Mouse (Mus musculus): ENCODE data around the gene Rasgrp2. TPM values are rescaled to one million over a fixed set of nuclear protein-coding genes. Genes with fewer than 3 reads are reported as not detected.

Rasgrp2 gene
- polyA plus RNA-seq, 1 experiment: 53.1 TPM

DNA sequence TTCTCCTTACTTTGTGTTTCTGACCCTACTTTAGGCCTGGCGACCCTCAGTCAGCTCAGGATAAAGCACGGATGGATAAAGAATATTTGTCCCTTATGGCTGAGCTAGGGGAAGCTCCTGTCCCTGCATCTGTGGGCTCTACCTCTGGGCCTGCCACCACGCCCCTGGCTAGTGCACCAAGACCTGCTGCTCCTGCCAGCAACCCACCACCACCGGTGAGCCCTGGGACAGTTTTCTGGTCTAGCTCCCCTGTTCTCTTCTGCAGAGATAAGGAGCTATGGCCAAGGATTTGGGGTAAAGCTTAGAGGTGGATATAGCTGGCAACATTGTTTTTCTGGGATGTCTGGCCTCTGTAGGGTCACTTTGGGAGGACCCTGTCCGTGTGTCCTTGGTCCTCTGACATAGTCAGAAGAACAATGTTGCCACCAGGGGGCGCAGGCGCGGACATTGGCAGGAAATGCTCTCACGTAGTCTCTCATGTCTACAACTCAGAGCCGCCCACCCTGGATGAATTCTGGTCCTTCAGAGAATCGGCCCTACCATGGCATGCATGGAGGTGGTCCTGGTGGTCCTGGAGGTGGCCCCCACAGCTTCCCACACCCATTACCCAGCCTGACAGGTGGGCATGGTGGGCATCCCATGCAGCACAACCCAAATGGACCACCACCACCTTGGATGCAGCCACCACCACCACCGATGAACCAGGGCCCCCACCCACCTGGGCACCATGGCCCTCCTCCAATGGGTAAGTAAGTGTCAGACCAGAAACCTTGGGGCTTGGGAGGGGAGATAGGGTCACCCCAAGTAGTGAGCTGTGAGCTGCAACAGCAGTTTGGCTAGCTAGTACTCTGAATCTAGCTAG, 25.4 kb upstream of the Rasgrp2 start:
- TF ChIP-seq CTCF (IDR thresholded peaks at IDR 0.05; ENCODE audit: borderline replicate concordance, extremely low read depth, insufficient read depth, insufficient read length) (peak; percentile 78), POLR2A (IDR thresholded peaks at IDR 0.05; ENCODE audit: borderline replicate concordance, extremely low read depth, insufficient read depth, insufficient read length, poor library complexity, severe bottlenecking) (no peak)
- DNase-seq (ENCODE audit: low read depth): peak; percentile 71

GRCm38 (mm10) chr19:6374571-6374970, 24.6 kb upstream of the Rasgrp2 start:
- TF ChIP-seq CTCF (IDR thresholded peaks at IDR 0.05; ENCODE audit: borderline replicate concordance, extremely low read depth, insufficient read depth, insufficient read length): no peak
- no peak for TF ChIP-seq POLR2A (IDR thresholded peaks at IDR 0.05; ENCODE audit: borderline replicate concordance, extremely low read depth, insufficient read depth, insufficient read length, poor library complexity, severe bottlenecking)
- DNase-seq (ENCODE audit: low read depth): no peak

DNA sequence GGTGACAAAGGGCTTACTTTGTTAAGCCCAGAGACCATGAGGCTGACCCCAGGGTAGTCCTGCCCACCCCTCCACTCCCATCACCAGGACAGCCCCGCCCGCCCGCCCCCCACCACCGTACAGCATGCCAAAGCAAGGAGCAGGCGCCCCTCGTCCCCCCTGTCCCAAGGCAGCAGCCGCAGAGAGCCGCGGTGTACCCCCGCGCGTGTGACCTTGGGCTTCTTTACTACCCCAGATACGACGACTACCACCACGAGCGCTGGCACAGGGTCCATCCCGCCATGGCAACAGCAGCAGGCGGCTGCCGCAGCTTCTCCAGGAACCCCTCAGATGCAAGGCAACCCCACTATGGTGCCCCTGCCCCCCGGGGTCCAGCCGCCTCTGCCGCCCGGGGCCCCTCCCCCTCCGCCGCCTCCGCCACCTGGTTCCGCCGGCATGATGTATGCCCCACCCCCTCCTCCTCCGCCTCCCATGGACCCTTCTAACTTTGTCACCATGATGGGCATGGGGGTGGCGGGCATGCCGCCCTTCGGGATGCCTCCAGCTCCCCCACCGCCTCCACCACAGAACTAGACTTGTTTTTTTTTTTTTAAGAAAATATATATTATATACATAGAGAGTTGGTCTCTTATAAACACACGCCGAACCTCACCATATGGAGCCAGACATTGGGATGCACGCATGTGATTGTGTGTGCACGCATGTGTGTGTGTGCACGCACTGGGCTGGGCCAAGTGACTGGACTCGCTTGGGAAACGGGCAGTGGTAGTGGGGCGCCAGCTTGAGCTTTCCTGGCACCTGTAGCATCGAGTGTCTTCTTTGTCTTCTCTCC, 23.5 kb upstream of the Rasgrp2 start:
- TF ChIP-seq CTCF (IDR thresholded peaks at IDR 0.05; ENCODE audit: borderline replicate concordance, extremely low read depth, insufficient read depth, insufficient read length) (no peak), POLR2A (IDR thresholded peaks at IDR 0.05; ENCODE audit: borderline replicate concordance, extremely low read depth, insufficient read depth, insufficient read length, poor library complexity, severe bottlenecking) (no peak)
- DNase-seq (ENCODE audit: low read depth): peak; percentile 25

- TF ChIP-seq CTCF (IDR thresholded peaks at IDR 0.05; ENCODE audit: borderline replicate concordance, extremely low read depth, insufficient read depth, insufficient read length) (peak; percentile 79), POLR2A (IDR thresholded peaks at IDR 0.05; ENCODE audit: borderline replicate concordance, extremely low read depth, insufficient read depth, insufficient read length, poor library complexity, severe bottlenecking) (no peak)
- peak; percentile 28 for DNase-seq (ENCODE audit: low read depth)
Measured at GRCm38 (mm10) chr19:6376255-6376564, 22.9 kb upstream of the Rasgrp2 start.

DNA sequence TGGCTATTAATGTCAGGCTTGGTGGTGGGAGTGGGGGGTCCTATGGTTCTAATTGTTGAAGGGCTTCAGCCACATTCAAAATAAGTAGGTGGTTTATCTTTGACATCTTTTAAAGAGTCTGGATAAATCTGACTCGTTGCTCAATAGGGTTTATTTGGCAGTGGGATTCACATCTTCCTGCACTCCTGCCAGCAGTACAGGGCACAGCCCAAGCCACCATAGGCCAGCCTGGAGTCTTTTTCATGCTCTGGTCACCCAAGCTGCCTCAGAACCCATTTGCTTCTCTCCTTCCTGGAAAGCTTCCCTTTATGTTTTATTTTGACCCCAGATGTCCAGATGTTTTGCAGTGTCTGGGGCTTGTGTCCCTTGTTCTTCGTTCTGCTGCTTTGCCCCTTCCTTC, 22.5 kb upstream of the Rasgrp2 start:
- TF ChIP-seq POLR2A (IDR thresholded peaks at IDR 0.05; ENCODE audit: borderline replicate concordance, extremely low read depth, insufficient read depth, insufficient read length, poor library complexity, severe bottlenecking) (no peak), CTCF (IDR thresholded peaks at IDR 0.05; ENCODE audit: borderline replicate concordance, extremely low read depth, insufficient read depth, insufficient read length) (no peak)
- no peak for DNase-seq (ENCODE audit: low read depth)

GRCm38 (mm10) chr19:6377327-6378040, 21.7 kb upstream of the Rasgrp2 start:
- TF ChIP-seq POLR2A (IDR thresholded peaks at IDR 0.05; ENCODE audit: borderline replicate concordance, extremely low read depth, insufficient read depth, insufficient read length, poor library complexity, severe bottlenecking): no peak
- no peak for TF ChIP-seq CTCF (IDR thresholded peaks at IDR 0.05; ENCODE audit: borderline replicate concordance, extremely low read depth, insufficient read depth, insufficient read length)
- DNase-seq (ENCODE audit: low read depth): peak; percentile 31

DNA sequence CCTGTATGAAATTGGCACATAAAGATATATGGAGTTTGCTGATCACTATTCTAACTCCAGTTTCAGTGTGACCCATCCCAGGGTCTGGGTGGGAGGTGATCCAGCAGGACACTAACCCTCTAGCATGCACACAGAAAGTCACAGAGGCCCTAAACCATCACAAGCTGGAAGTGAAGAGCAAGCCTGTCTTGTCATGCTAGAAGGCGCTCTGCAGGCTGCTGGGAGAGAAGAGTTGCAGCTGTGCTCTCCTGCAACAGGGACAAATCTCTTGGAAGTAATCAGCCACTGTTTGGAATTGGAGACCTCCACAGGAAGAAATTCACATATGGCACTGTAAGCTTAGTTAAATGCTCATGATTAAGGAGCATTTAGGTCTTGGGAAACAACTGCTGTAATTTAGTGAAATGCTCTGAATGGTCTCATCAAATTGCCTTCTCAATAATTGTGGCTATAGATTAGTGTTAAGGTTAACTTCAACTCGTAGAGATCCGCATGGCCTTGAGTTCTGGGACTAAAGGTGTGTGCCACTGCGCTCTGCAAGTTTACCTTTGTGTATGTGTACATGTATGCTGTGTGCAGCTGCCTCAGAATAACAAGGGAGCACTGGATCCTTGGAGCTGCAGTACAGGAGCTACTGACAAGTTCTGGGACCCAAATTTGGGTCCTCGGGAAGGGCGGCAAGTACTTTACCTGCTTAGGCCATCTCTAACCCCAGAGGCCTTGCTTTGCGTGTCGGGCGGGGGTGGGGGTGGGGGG, 18.6 kb upstream of the Rasgrp2 start:
- TF ChIP-seq CTCF (IDR thresholded peaks at IDR 0.05; ENCODE audit: borderline replicate concordance, extremely low read depth, insufficient read depth, insufficient read length) (no peak), POLR2A (IDR thresholded peaks at IDR 0.05; ENCODE audit: borderline replicate concordance, extremely low read depth, insufficient read depth, insufficient read length, poor library complexity, severe bottlenecking) (no peak)
- no peak for DNase-seq (ENCODE audit: low read depth)

- no peak for DNase-seq (ENCODE audit: low read depth)
- TF ChIP-seq POLR2A (IDR thresholded peaks at IDR 0.05; ENCODE audit: borderline replicate concordance, extremely low read depth, insufficient read depth, insufficient read length, poor library complexity, severe bottlenecking) (no peak), CTCF (IDR thresholded peaks at IDR 0.05; ENCODE audit: borderline replicate concordance, extremely low read depth, insufficient read depth, insufficient read length) (no peak)
Measured at GRCm38 (mm10) chr19:6381238-6381637, 17.9 kb upstream of the Rasgrp2 start.

GRCm38 (mm10) chr19:6382323-6382924, 16.7 kb upstream of the Rasgrp2 start:
- TF ChIP-seq CTCF (IDR thresholded peaks at IDR 0.05; ENCODE audit: borderline replicate concordance, extremely low read depth, insufficient read depth, insufficient read length): no peak
- TF ChIP-seq POLR2A (IDR thresholded peaks at IDR 0.05; ENCODE audit: borderline replicate concordance, extremely low read depth, insufficient read depth, insufficient read length, poor library complexity, severe bottlenecking): no peak
- DNase-seq (ENCODE audit: low read depth): no peak

GRCm38 (mm10) chr19:6383470-6383869, 15.7 kb upstream of the Rasgrp2 start:
- DNase-seq (ENCODE audit: low read depth): no peak
- TF ChIP-seq POLR2A (IDR thresholded peaks at IDR 0.05; ENCODE audit: borderline replicate concordance, extremely low read depth, insufficient read depth, insufficient read length, poor library complexity, severe bottlenecking): no peak
- TF ChIP-seq CTCF (IDR thresholded peaks at IDR 0.05; ENCODE audit: borderline replicate concordance, extremely low read depth, insufficient read depth, insufficient read length): no peak

All from brain, embryonic 14.5 days (tissue).